Mouse (Mus musculus): Measurements from ENCODE around the gene Gab2. TPM values are rescaled to one million over a fixed set of nuclear protein-coding genes. Genes with fewer than 3 reads are reported as not detected.
A peak's percentile ranks its signal among the peaks of the same experiment; 100 is the strongest.
"Not testable (repeated sequence)": the region's sequence is repeated elsewhere in the genome, so short reads cannot be mapped to it uniquely, and the experiment has no call there.

Gab2 gene
- polyA plus RNA-seq, 1 experiment from 2014 or later = 1.2 TPM

GRCm38 (mm10) chr7:97128949-97129348 is 47.6 kb downstream of the Gab2 start:
- DNase-seq (ENCODE audit: low spot score) = no peak

- no peak for DNase-seq (ENCODE audit: low spot score)
Measured at GRCm38 (mm10) chr7:97136453-97136852, 55.1 kb downstream of the Gab2 start.

GRCm38 (mm10) chr7:97151082-97151813 is 69.9 kb downstream of the Gab2 start:
- DNase-seq (ENCODE audit: low spot score) = no peak

- DNase-seq (ENCODE audit: low spot score) = no peak
Measured at GRCm38 (mm10) chr7:97154756-97155487, 73.5 kb downstream of the Gab2 start.

- DNase-seq (ENCODE audit: low spot score) = no peak
Measured at GRCm38 (mm10) chr7:97164261-97164660, 82.9 kb downstream of the Gab2 start.

GRCm38 (mm10) chr7:97171089-97171488 is 89.7 kb downstream of the Gab2 start:
- DNase-seq (ENCODE audit: low spot score) = no peak

- DNase-seq (ENCODE audit: low spot score) = no peak
Measured at GRCm38 (mm10) chr7:97171719-97172118, 90.3 kb downstream of the Gab2 start.

- peak; percentile 4 for DNase-seq (ENCODE audit: low spot score)
Measured at GRCm38 (mm10) chr7:97172126-97172525, 90.7 kb downstream of the Gab2 start.

GRCm38 (mm10) chr7:97181931-97182330 is 100.5 kb downstream of the Gab2 start:
- DNase-seq (ENCODE audit: low spot score) = no peak

GRCm38 (mm10) chr7:97183426-97183825 is 102.0 kb downstream of the Gab2 start:
- DNase-seq (ENCODE audit: low spot score) = no peak

GRCm38 (mm10) chr7:97184005-97184404 is 102.6 kb downstream of the Gab2 start:
- no peak for DNase-seq (ENCODE audit: low spot score)

- no peak for DNase-seq (ENCODE audit: low spot score)
Measured at GRCm38 (mm10) chr7:97187387-97188081, 106.1 kb downstream of the Gab2 start.

- DNase-seq (ENCODE audit: low spot score) = no peak
Measured at GRCm38 (mm10) chr7:97189116-97189515, 107.7 kb downstream of the Gab2 start.

- no peak for DNase-seq (ENCODE audit: low spot score)
Measured at GRCm38 (mm10) chr7:97203907-97204306, 122.5 kb downstream of the Gab2 start.

- no peak for DNase-seq (ENCODE audit: low spot score)
Measured at GRCm38 (mm10) chr7:97208811-97209549, 127.6 kb downstream of the Gab2 start.

GRCm38 (mm10) chr7:97210064-97210685 is 128.8 kb downstream of the Gab2 start:
- no peak for DNase-seq (ENCODE audit: low spot score)

GRCm38 (mm10) chr7:97211117-97211516 is 129.7 kb downstream of the Gab2 start:
- DNase-seq (ENCODE audit: low spot score) = no peak

GRCm38 (mm10) chr7:97223836-97224235 is 142.4 kb downstream of the Gab2 start:
- no peak for DNase-seq (ENCODE audit: low spot score)

- no peak for DNase-seq (ENCODE audit: low spot score)
Measured at GRCm38 (mm10) chr7:97245261-97245949, 164.0 kb downstream of the Gab2 start.

- DNase-seq (ENCODE audit: low spot score) = not testable (repeated sequence)
Measured at GRCm38 (mm10) chr7:97245950-97246578, 164.7 kb downstream of the Gab2 start.

Data from thymus, postnatal 0 days (tissue).